Mouse (Mus musculus): Measurements from ENCODE around the gene Atp6v1f. TPM values are rescaled to one million over a fixed set of nuclear protein-coding genes. Genes with fewer than 3 reads are reported as not detected.

Atp6v1f gene
- polyA plus RNA-seq, 1 experiment from 2014 or later, result 215 TPM

DNA sequence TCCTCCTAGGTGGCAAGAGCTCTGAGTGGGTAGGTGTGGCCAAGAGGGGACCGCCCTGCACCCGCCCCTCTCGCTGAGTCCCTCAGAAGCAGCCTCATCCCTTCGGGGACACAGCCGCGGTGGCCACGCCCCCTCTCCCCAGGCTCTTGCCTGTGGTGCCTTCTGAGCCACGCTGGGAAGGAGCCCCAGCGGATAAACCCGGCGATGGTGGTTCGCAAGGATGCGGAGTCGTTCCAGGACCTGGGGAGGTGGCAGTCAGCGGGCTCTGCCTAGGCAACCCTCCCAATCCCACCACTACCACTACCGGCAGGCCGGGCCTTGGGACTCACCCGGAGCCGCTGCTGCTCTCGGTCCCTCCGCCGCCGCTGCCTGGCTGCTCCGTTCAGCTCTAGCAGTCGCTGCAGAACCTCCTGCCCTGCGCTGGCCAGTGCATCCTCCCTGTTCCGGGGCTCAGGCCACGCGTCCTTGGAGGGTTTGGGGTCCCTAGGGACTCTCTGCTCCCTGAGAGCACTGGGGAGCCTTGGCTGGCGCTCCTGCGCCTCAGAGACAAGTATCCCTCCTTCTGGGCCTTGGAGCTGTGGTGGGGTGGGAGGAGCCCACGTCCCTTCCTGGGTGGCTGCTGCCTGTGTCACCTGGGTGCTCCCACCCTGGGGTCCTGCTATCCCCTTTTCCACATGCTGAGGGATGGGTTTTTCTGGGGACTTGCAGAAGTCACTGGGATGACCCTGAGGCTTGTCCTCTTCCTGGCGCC lies 6.6 kb downstream of the Atp6v1f start:
- WGBS, result 3% methylated on average over 33 of the region's 33 CpGs
- H3K4me3 ChIP-seq (ENCODE audit: low read depth, low read length), result peak overlapping the region; percentile 36
- peak overlapping the region; percentile 28; the same call in 1 of the 2 replicates for H3K9ac ChIP-seq (ENCODE audit: low read depth, low read length)
- H3K27me3 ChIP-seq (ENCODE audit: control insufficient read depth, insufficient read depth, low read length), result peaks cover 3% of the 10 kb centered on the region; the same call in 1 of the 2 replicates
- H3K4me1 ChIP-seq (replicated peaks; ENCODE audit: control insufficient read depth, insufficient read depth, low read length), result peaks cover 2% of the 10 kb centered on the region; the same call in 1 of the 2 replicates
- H3K36me3 ChIP-seq (ENCODE audit: control insufficient read depth, insufficient read depth, low read length), result no peaks in the 10 kb centered on the region
- ATAC-seq (ENCODE audit: low FRiP score) (peak; percentile 92), DNase-seq (ENCODE audit: low spot score) (peak; percentile 82)
- H3K27ac ChIP-seq (ENCODE audit: low read depth, low read length), result no peak overlapping the region
- H3K9me3 ChIP-seq (ENCODE audit: control insufficient read depth, low read length), result no peaks in the 10 kb centered on the region
- peak overlapping the region; percentile 60 for H3K4me2 ChIP-seq (replicated peaks; ENCODE audit: low read depth, low read length)

DNA sequence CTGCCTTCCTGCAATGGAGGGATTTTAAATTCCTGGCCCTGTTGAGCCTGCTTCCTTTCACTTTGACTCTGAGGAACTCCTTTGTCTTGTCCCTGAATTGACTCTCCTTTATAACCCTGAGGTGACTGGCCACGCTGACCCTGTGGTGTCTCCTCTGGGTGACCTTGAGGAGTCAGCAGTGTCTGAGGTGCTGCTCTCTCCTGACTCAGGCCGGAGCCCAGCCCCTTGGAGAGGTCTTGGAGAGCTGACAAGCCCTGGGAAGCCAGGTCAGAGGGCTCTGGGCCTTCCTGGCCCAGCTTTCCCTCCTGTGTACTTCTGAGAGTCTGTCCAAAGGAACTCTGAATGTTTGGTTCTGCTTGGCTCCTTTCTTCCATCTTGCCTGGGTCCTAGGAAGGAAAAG lies 7.2 kb downstream of the Atp6v1f start:
- H3K4me1 ChIP-seq (replicated peaks; ENCODE audit: control insufficient read depth, insufficient read depth, low read length), result peaks cover 2% of the 10 kb centered on the region; the same call in 1 of the 2 replicates
- H3K36me3 ChIP-seq (ENCODE audit: control insufficient read depth, insufficient read depth, low read length), result no peaks in the 10 kb centered on the region
- H3K27me3 ChIP-seq (ENCODE audit: control insufficient read depth, insufficient read depth, low read length), result peaks cover 3% of the 10 kb centered on the region; the same call in 1 of the 2 replicates
- H3K9ac ChIP-seq (ENCODE audit: low read depth, low read length), result no peak overlapping the region
- H3K9me3 ChIP-seq (ENCODE audit: control insufficient read depth, low read length), result no peaks in the 10 kb centered on the region
- H3K4me3 ChIP-seq (ENCODE audit: low read depth, low read length), result no peak overlapping the region
- DNase-seq (ENCODE audit: low spot score) (no peak), ATAC-seq (ENCODE audit: low FRiP score) (no peak)
- H3K4me2 ChIP-seq (replicated peaks; ENCODE audit: low read depth, low read length), result no peak overlapping the region
- 52% methylated on average over 2 of the region's 2 CpGs for WGBS
- no peak overlapping the region for H3K27ac ChIP-seq (ENCODE audit: low read depth, low read length)

DNA sequence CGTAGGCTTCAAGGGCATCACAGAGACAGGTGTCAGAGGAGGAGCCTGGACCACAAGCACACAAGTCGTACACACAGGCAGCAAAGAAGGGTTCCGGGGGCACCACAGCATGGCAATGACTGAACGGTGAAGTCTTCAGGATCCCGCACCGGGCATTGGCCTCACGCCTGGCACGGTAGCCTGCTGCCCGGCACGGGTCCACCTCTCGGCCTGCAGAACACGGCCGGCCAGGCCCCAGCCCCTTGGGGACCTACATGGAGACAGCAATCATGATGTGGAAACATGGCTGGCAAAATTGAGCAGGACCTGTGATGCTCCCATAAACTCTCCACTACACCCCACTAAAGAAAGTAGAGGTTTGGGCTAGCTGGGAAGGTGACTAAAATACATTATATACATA lies 15.2 kb downstream of the Atp6v1f start:
- Histone ChIP-seq H3K36me3 (ENCODE audit: control insufficient read depth, insufficient read depth, low read length) (no peaks in the 10 kb centered on the region), H3K4me3 (ENCODE audit: low read depth, low read length) (no peak overlapping the region), H3K27ac (ENCODE audit: low read depth, low read length) (no peak overlapping the region), H3K9ac (ENCODE audit: low read depth, low read length) (no peak overlapping the region), H3K4me1 (replicated peaks; ENCODE audit: control insufficient read depth, insufficient read depth, low read length) (no peaks in the 10 kb centered on the region), H3K9me3 (ENCODE audit: control insufficient read depth, low read length) (no peaks in the 10 kb centered on the region), H3K27me3 (ENCODE audit: control insufficient read depth, insufficient read depth, low read length) (peaks cover 2% of the 10 kb centered on the region), H3K4me2 (replicated peaks; ENCODE audit: low read depth, low read length) (no peak overlapping the region)
- WGBS, result 96% methylated on average over 13 of the region's 13 CpGs
- ATAC-seq (ENCODE audit: low FRiP score) (no peak), DNase-seq (ENCODE audit: low spot score) (no peak)

DNA sequence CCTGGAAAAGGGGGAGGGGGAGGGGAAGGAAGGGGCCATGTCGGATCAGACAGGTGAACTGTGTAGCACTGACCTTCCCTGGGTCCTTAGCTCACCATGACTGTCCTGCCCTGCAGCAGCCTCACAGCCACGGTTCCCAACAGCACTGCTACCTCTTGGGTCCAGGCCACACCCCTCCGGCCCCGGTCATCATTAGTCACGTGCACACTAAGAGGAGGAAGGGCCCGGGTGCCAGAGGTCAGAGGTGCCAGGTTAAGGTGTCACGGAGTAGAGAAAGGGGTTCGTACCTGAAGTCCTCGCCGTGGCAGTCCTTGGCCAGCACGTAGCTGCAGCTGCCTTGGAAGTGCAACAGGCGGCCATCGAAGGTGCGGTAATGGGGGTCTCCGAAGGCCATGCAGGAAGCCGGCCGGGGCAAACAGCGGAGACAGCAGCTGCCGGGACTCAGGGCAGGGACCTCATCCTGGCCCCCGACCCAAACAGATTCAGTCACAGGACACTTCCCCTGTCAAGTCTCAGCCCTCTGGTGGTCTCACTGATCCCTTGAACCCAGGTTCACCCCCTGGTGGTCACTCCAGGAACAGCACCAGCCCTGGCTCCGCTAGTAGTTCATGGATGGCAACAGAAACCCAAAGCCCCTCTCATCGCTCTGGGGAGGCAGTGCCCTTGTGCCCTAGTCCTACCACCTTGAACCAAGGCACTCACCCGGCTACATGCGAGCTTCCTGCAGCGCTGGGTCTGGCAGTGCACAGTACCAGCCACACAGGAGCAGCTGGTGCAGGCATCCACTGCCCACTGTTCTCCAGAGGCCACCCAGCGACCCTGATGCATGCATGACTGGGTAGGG lies 17.4 kb downstream of the Atp6v1f start:
- no peak overlapping the region for H3K9ac ChIP-seq (ENCODE audit: low read depth, low read length)
- DNase-seq (ENCODE audit: low spot score), result peak; percentile 93
- H3K9me3 ChIP-seq (ENCODE audit: control insufficient read depth, low read length), result no peaks in the 10 kb centered on the region
- H3K4me3 ChIP-seq (ENCODE audit: low read depth, low read length), result peak overlapping the region; percentile 21
- H3K4me2 ChIP-seq (replicated peaks; ENCODE audit: low read depth, low read length), result peak overlapping the region; percentile 61
- WGBS, result 5% methylated on average over 26 of the region's 26 CpGs
- H3K4me1 ChIP-seq (replicated peaks; ENCODE audit: control insufficient read depth, insufficient read depth, low read length), result no peaks in the 10 kb centered on the region
- peaks cover 2% of the 10 kb centered on the region for H3K27me3 ChIP-seq (ENCODE audit: control insufficient read depth, insufficient read depth, low read length)
- ATAC-seq (ENCODE audit: low FRiP score), result peak; percentile 75
- no peaks in the 10 kb centered on the region for H3K36me3 ChIP-seq (ENCODE audit: control insufficient read depth, insufficient read depth, low read length)
- H3K27ac ChIP-seq (ENCODE audit: low read depth, low read length), result no peak overlapping the region

DNA sequence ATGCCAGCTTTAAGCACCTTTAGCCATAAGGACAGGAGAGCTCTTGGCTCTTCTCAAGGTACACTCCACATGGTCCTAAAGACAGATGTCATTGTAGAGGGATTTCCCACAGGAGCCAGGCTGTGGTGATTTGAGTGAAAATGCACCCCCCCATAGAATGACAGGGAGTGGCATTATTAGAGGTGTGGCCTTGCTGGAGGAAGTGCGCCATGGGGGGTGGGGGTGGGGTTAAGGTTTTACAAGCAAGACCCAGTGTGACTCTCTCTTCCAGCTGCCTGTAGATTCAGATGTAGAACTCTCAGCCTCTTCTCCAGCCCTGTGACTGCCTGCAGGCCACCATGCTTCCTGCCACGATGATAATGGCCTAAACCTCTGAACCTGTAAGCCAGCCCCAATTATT lies 18.4 kb downstream of the Atp6v1f start:
- H3K4me1 ChIP-seq (replicated peaks; ENCODE audit: control insufficient read depth, insufficient read depth, low read length), result no peaks in the 10 kb centered on the region
- H3K4me3 ChIP-seq (ENCODE audit: low read depth, low read length), result no peak overlapping the region
- H3K9ac ChIP-seq (ENCODE audit: low read depth, low read length), result no peak overlapping the region
- WGBS, result 46% methylated on average over 2 of the region's 2 CpGs
- no peak overlapping the region for H3K27ac ChIP-seq (ENCODE audit: low read depth, low read length)
- DNase-seq (ENCODE audit: low spot score), result no peak
- H3K9me3 ChIP-seq (ENCODE audit: control insufficient read depth, low read length), result no peaks in the 10 kb centered on the region
- peaks cover 2% of the 10 kb centered on the region for H3K27me3 ChIP-seq (ENCODE audit: control insufficient read depth, insufficient read depth, low read length)
- no peaks in the 10 kb centered on the region for H3K36me3 ChIP-seq (ENCODE audit: control insufficient read depth, insufficient read depth, low read length)
- ATAC-seq (ENCODE audit: low FRiP score), result no peak
- H3K4me2 ChIP-seq (replicated peaks; ENCODE audit: low read depth, low read length), result no peak overlapping the region

DNA sequence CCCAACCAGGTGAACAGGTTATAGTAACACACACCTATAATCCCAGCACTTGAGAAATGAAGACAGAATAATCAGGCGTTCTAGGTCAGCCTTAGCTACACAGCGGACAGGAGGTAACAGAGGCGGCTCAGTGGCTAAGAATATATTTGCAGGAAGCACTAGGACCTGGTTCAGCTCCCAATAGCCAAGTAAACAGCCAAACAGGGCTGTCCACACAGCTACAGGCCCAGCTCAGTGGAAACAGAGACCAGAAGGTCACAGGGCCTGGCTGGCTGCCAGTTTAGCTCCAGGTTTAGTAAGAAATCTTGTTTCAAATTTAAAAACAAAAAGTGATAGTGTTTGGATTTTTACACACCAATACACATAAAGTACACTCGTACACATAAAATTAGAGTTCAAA lies 26.6 kb downstream of the Atp6v1f start:
- ATAC-seq (ENCODE audit: low FRiP score), result no peak
- H3K4me2 ChIP-seq (replicated peaks; ENCODE audit: low read depth, low read length), result no peak overlapping the region
- no peaks in the 10 kb centered on the region for H3K36me3 ChIP-seq (ENCODE audit: control insufficient read depth, insufficient read depth, low read length)
- no peak overlapping the region for H3K9ac ChIP-seq (ENCODE audit: low read depth, low read length)
- WGBS, result 84% methylated on average over 4 of the region's 4 CpGs
- no peak overlapping the region for H3K4me3 ChIP-seq (ENCODE audit: low read depth, low read length)
- peaks cover 19% of the 10 kb centered on the region for H3K27me3 ChIP-seq (ENCODE audit: control insufficient read depth, insufficient read depth, low read length)
- no peaks in the 10 kb centered on the region for H3K4me1 ChIP-seq (replicated peaks; ENCODE audit: control insufficient read depth, insufficient read depth, low read length)
- no peaks in the 10 kb centered on the region for H3K9me3 ChIP-seq (ENCODE audit: control insufficient read depth, low read length)
- DNase-seq (ENCODE audit: low spot score), result no peak
- H3K27ac ChIP-seq (ENCODE audit: low read depth, low read length), result no peak overlapping the region

DNA sequence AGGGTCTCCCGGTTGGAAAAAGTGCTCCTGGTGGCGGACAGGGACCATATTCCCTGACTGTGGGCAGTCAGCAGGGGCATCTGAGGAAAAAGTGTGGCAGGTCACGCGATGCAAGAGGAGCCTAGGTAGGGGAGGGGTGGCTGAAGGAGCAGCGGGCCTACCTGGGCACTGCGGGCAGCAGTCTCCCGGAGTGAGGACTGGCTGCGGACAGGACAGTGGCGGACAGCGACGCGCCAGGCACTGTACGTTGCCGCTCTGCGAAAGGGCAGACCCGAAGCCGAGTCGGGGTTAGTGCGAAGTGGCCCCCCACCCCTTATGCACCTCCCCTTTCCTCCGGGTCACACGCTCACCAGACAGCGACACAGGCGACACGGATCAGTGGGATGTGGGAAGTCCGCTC lies 28.8 kb downstream of the Atp6v1f start:
- no peaks in the 10 kb centered on the region for H3K36me3 ChIP-seq (ENCODE audit: control insufficient read depth, insufficient read depth, low read length)
- H3K27me3 ChIP-seq (ENCODE audit: control insufficient read depth, insufficient read depth, low read length), result peaks cover 19% of the 10 kb centered on the region
- no peaks in the 10 kb centered on the region for H3K9me3 ChIP-seq (ENCODE audit: control insufficient read depth, low read length)
- no peak overlapping the region for H3K9ac ChIP-seq (ENCODE audit: low read depth, low read length)
- no peak for DNase-seq (ENCODE audit: low spot score)
- H3K27ac ChIP-seq (ENCODE audit: low read depth, low read length), result no peak overlapping the region
- no peak overlapping the region for H3K4me3 ChIP-seq (ENCODE audit: low read depth, low read length)
- ATAC-seq (ENCODE audit: low FRiP score), result no peak
- no peak overlapping the region for H3K4me2 ChIP-seq (replicated peaks; ENCODE audit: low read depth, low read length)
- 16% methylated on average over 25 of the region's 25 CpGs for WGBS
- no peaks in the 10 kb centered on the region for H3K4me1 ChIP-seq (replicated peaks; ENCODE audit: control insufficient read depth, insufficient read depth, low read length)

DNA sequence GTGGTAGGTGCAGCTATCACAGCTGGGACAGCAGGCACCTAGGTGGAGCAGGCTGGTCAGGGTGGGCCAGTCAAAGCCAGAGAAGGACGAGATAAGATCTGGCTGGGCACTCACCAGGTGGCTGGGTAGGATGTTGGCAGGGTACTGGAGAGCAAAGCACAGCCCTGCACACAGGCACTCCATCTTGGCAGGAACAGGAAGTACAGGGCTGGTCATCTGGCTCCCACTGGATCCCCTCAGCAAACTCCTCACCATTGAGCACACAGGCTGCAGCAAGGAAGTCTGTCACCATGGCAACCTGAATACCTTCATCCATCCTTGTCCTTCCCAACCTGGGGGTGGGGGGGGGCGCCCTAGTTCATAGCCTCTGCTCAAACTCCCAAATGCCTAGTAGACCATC lies 30.3 kb downstream of the Atp6v1f start:
- DNase-seq (ENCODE audit: low spot score) (no peak), ATAC-seq (ENCODE audit: low FRiP score) (no peak)
- no peaks in the 10 kb centered on the region for H3K4me1 ChIP-seq (replicated peaks; ENCODE audit: control insufficient read depth, insufficient read depth, low read length)
- no peaks in the 10 kb centered on the region for H3K36me3 ChIP-seq (ENCODE audit: control insufficient read depth, insufficient read depth, low read length)
- H3K27ac ChIP-seq (ENCODE audit: low read depth, low read length), result no peak overlapping the region
- H3K4me2 ChIP-seq (replicated peaks; ENCODE audit: low read depth, low read length), result no peak overlapping the region
- peaks cover 19% of the 10 kb centered on the region for H3K27me3 ChIP-seq (ENCODE audit: control insufficient read depth, insufficient read depth, low read length)
- 50% methylated on average over 2 of the region's 2 CpGs for WGBS
- no peak overlapping the region for H3K9ac ChIP-seq (ENCODE audit: low read depth, low read length)
- no peak overlapping the region for H3K4me3 ChIP-seq (ENCODE audit: low read depth, low read length)
- H3K9me3 ChIP-seq (ENCODE audit: control insufficient read depth, low read length), result no peaks in the 10 kb centered on the region
